Mouse (Mus musculus): ENCODE results near the gene Sun2.

DNA sequence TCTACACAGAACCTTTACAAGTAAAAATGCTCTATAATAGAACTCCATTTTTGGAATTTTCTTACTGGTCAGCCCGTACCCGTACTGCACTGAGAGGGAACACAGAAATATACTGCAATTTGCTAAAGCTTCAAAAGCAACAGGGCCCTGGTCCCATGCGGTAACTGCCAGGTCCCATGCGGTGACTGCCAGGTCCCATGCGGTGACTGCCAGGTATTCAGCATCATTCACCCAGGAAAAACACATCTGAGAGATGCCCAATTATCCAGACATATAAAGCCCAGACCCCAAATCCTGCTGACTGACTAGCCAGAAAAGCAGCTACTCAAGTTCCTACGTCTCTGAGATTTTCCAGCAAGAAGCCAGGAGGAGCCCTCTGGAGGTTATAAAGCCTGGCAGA, 57.7 kb downstream of the Sun2 start:
- TF ChIP-seq CTCF (conservative IDR thresholded peaks at IDR 0.05; ENCODE audit: low read length) (no peak), NANOG (IDR thresholded peaks at IDR 0.05; ENCODE audit: borderline replicate concordance, low read length) (no peak)
